Mouse (Mus musculus) hindbrain, embryonic 11.5 days (tissue): ENCODE data around the gene Wscd2. TPM values are rescaled to one million over a fixed set of nuclear protein-coding genes. Genes with fewer than 3 reads are reported as not detected.

Source experiments
- ATAC-seq: fragments of 200-750 bp; cut with Nextera tagmentation; 2 replicates; pipeline ENCODE4 v1.8.0; 2017; ENCODE audit warnings: mild to moderate bottlenecking, moderate TSS enrichment, moderate library complexity; ENCODE audit not compliant: low FRiP score
- DNase-seq: peaks from one replicate; pipeline ENCODE4 v3.0.0-alpha.2; 2015; ENCODE audit warnings: low spot score
- H3K27ac ChIP-seq: fragments of 300-500 bp; sonication (generic); 2 replicates; pipeline ENCODE4 v1.5.1; 2014; ENCODE audit warnings: mild to moderate bottlenecking, low read depth, low read length
- H3K27me3 ChIP-seq: fragments of 300-500 bp; sonication (generic); 2 replicates; pipeline ENCODE4 v1.6.1; 2014; ENCODE audit warnings: mild to moderate bottlenecking, low read length, moderate library complexity, mixed read lengths; ENCODE audit not compliant: control insufficient read depth, insufficient read depth
- H3K36me3 ChIP-seq: fragments of 300-500 bp; sonication (generic); 2 replicates; pipeline ENCODE4 v1.6.1; 2014; ENCODE audit warnings: mild to moderate bottlenecking, low read length, moderate library complexity, mixed read lengths; ENCODE audit not compliant: control insufficient read depth, insufficient read depth
- H3K4me1 ChIP-seq: fragments of 300-500 bp; sonication (generic); replicated peaks from 2 replicates; pipeline ENCODE4 v1.6.1; 2014; ENCODE audit warnings: low read length, mixed read lengths; ENCODE audit not compliant: control insufficient read depth, insufficient read depth
- H3K4me2 ChIP-seq: fragments of 300-500 bp; sonication (generic); replicated peaks from 2 replicates; pipeline ENCODE4 v1.6.1; 2014; ENCODE audit warnings: mild to moderate bottlenecking, low read depth, low read length
- H3K4me3 ChIP-seq: fragments of 300-500 bp; sonication (generic); 2 replicates; pipeline ENCODE4 v1.5.1; 2014; ENCODE audit warnings: low read depth, low read length
- H3K9ac ChIP-seq: fragments of 300-500 bp; sonication (generic); 2 replicates; pipeline ENCODE4 v1.6.1; 2014; ENCODE audit warnings: low read depth, low read length
- H3K9me3 ChIP-seq: fragments of 300-500 bp; sonication (generic); 2 replicates; pipeline ENCODE4 v1.6.1; 2016; ENCODE audit warnings: low read length; ENCODE audit not compliant: control insufficient read depth
- WGBS: fragments of 180-500 bp; shearing (Covaris S2); extraction: QIAGEN DNeasy Blood & Tissue Kit; methylation state at CpG from one replicate; pipeline ENCODE4 v1.1.7; 2014; 5-methylcytosine and 5-hydroxymethylcytosine counted together
- polyA plus RNA-seq: library from polyadenylated mRNA; unstranded; fragments of >200 nt; fragmentation: Nextera tagmentation; extraction: Ambion mirVana; gene quantifications from 2 replicates; pipeline ENCODE4 v1.2.1, GENCODE M21; 2014

The Wscd2 gene
- 7.7 and 8.5 TPM in 2 replicates for polyA plus RNA-seq

DNA sequence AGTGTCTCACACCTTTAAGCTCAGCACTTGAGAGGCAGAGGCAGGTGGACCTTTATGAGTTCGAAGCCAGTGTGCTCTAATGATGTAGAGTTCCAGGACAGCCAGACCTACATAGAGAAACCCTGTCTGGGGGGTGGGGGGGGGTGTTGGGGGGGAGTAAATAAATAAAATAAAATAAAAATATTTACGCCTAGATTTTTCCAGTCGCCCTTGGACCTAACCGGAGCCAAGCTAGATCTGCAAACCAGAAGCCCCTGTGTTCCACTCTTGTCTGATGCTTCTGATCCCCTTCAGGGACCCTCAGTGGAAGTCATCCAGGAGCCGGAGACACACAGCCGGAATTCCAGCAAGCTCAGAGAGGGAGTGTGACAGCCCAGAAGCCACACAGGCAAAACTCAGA, at the start of gene Wscd2:
Gene Wscd2, plus strand, starts transcription at position 301 of the 400 bp plus-strand sequence.
- H3K27ac ChIP-seq: peak within 1 kb of the TSS; percentile 79
- H3K9me3 ChIP-seq: no peaks in the 10 kb centered on the region
- WGBS: 65% methylated on average over 6 of the region's 6 CpGs
- H3K9ac ChIP-seq: peak within 1 kb of the TSS; percentile 77
- H3K36me3 ChIP-seq: no peaks in the 10 kb centered on the region
- H3K4me2 ChIP-seq: peak within 1 kb of the TSS; percentile 94
- H3K4me3 ChIP-seq: peak within 1 kb of the TSS; percentile 57
- H3K27me3 ChIP-seq: peaks cover 6% of the 10 kb centered on the region; the same call in 1 of the 2 replicates
- ATAC-seq (peak; percentile 3; the same call in 1 of the 2 replicates), DNase-seq (no peak)
- peaks cover 2% of the 10 kb centered on the region for H3K4me1 ChIP-seq

DNA sequence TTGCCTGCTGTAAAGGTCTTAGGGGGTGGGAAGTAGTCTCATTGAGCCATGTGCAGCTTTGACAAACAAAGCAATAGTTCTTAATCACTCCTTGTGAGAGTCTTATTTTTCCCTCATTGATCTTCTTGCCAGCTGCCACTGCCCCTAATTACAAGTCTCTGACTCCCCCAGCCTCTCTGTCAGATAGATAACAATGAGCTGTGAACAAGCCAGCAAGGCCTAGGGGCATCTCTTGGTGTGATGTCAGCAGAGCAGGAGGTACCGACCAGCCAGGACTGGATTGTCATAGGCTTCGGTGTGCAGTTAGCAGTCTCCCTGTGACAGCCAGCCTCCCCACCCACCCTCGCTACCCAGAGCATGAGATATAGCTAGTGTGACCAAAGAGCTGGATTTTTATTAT, 48.0 kb upstream of the Wscd2 start:
- Histone ChIP-seq H3K9me3 (no peaks in the 10 kb centered on the region), H3K27ac (0 out of 2 replicates have a peak overlapping the region, but pooled peaks have one; percentile 40), H3K9ac (no peak overlapping the region), H3K4me2 (no peak overlapping the region), H3K36me3 (no peaks in the 10 kb centered on the region), H3K4me1 (no peaks in the 10 kb centered on the region; the same call in 1 of the 2 replicates), H3K27me3 (no peaks in the 10 kb centered on the region), H3K4me3 (no peak overlapping the region)
- DNase-seq (peak; percentile 31), ATAC-seq (0 out of 2 replicates have a peak, but pooled peaks have one; percentile 43)
- WGBS: 65% methylated on average over 3 of the region's 3 CpGs

DNA sequence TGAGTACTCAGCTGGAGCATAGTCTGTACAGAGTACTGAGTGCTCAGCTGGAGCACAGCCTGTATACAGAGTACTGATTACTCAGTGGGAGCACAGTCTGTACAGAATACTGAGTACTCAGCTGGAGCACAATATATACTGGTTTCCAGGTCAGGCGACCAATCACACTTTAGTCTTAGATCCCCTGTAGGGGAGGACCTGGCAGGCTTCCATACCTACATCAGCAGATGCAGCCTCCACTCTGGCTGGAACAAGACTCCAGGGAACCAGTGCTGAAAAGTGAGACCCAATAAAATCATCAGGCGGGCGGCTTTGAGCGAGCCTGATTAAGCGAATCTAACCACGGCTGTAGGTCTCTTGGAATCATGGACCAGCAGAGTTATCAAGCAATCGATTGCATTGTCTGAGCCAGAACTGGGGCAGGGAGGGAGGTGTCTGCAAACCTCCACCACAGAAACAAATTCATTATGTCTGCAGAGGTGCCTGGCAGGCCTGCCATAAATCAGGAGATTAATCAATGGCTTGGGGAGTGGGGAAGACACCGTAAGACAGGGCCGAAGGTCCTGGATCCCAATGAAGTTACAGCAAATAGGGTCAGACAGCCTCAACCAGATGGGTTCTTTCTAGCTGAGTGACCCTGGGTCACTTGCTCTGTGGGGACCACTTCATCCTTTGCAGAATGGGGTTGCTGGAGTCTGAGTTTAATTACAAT, 42.0 kb upstream of the Wscd2 start:
- peak; percentile 49 for DNase-seq
- H3K9me3 ChIP-seq: no peaks in the 10 kb centered on the region
- H3K4me1 ChIP-seq: peaks cover 6% of the 10 kb centered on the region

DNA sequence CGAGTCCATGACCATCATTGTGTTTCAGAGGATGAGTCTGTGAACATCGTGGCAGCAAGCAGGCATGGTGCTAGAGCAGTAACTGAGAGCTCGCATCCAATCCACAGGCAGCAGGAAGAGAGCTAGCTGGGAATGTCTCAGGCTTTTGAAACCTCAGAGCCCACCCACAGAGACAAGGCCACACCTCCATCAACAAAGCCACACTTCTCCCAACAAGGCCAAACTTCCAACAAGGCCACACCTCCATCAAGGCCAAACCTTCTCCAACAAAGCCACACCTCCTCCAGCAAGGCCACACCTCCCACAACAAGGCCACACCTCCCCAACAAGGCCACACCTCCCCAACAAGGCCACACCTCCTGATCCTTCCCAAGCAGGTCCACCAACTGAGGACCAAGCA, 40.8 kb upstream of the Wscd2 start:
- DNase-seq (no peak), ATAC-seq (no peak)
- no peaks in the 10 kb centered on the region for H3K9me3 ChIP-seq
- H3K4me1 ChIP-seq: peaks cover 11% of the 10 kb centered on the region
- no peak overlapping the region for H3K4me3 ChIP-seq
- H3K27ac ChIP-seq: no peak overlapping the region
- H3K9ac ChIP-seq: no peak overlapping the region
- H3K36me3 ChIP-seq: no peaks in the 10 kb centered on the region
- no peaks in the 10 kb centered on the region for H3K27me3 ChIP-seq
- no peak overlapping the region for H3K4me2 ChIP-seq
- 60% methylated on average over 3 of the region's 3 CpGs for WGBS

More for the DNA sequence above, 42.0 kb upstream of the Wscd2 start:
- H3K4me3 ChIP-seq: no peak overlapping the region
- H3K9ac ChIP-seq: no peak overlapping the region
- no peaks in the 10 kb centered on the region for H3K36me3 ChIP-seq
- 39% methylated on average over 9 of the region's 9 CpGs for WGBS
- peak overlapping the region; percentile 64 for H3K27ac ChIP-seq
- no peaks in the 10 kb centered on the region for H3K27me3 ChIP-seq
- no peak overlapping the region for H3K4me2 ChIP-seq
- peak; percentile 74 for ATAC-seq

DNA sequence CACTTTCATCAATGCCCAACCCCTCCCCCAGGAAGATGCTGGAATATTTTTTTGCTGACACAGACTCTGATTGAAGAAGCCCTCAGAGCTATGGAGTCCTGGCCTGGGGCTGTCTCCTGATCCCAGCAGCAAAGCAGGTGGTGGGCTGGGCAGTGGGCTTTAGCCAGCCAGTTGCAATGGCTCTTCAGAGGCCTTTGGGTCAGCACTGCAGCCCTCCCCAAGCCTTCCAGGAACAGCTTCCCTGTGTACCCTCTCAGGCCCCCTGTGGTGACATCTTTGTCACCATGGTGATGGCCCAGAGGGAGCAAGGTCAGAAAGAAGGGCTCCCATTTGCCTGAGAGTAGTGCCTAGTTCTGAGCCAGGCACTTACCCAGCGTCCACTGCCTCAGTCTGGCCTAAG, 37.4 kb upstream of the Wscd2 start:
- Histone ChIP-seq H3K9me3 (no peaks in the 10 kb centered on the region), H3K36me3 (no peaks in the 10 kb centered on the region), H3K4me2 (no peak overlapping the region), H3K4me1 (peaks cover 11% of the 10 kb centered on the region), H3K4me3 (no peak overlapping the region), H3K9ac (no peak overlapping the region), H3K27me3 (no peaks in the 10 kb centered on the region), H3K27ac (peak overlapping the region; percentile 25; the same call in 1 of the 2 replicates)
- DNase-seq (peak; percentile 51), ATAC-seq (no peak)
- WGBS: 0% methylated on average over 1 of the region's 1 CpGs

DNA sequence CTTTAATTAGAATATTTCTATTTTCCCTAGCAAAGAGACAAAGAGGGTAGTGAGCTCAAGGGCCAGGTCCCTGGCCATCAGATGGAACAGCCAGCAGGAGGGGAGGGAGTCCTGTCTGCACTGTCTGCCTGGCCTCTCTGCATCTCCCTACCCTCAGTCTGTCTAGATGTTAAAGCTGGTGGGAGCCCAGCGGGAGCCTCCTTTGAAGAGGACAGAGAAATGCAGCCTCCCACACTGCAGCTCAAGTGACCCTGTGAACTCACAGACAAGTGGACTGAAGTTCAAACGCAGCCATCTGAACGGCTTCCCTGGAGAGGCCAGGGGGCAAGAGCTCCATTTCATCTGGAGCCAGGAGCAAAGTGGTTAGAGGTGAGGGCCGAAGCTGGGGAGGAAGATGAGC, 36.8 kb upstream of the Wscd2 start:
- H3K4me2 ChIP-seq: no peak overlapping the region
- H3K9ac ChIP-seq: no peak overlapping the region
- 5% methylated on average over 4 of the region's 4 CpGs for WGBS
- no peaks in the 10 kb centered on the region for H3K9me3 ChIP-seq
- DNase-seq (peak; percentile 37), ATAC-seq (no peak)
- no peaks in the 10 kb centered on the region for H3K27me3 ChIP-seq
- no peaks in the 10 kb centered on the region for H3K36me3 ChIP-seq
- H3K4me1 ChIP-seq: peaks cover 11% of the 10 kb centered on the region
- H3K27ac ChIP-seq: peak overlapping the region; percentile 25; the same call in 1 of the 2 replicates
- no peak overlapping the region for H3K4me3 ChIP-seq

DNA sequence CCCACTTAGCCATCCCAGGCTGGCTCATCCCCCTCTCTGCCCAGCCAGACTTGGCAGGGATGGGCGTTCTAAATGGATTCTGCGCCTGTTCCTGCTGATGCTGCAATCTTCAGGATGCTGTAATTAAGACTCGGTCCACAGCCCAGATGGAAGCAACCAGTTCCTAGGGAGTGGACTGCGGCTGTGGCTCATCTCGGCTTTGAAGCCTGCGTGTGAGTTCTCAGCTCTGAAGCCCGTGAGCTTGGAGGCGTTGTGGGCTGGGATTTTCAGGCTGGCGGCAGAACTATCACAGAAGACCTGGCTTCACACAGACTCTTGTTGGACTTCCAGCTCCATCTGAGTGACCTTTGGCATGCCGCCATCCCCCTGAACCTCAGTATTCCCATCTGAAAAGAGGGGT, 34.1 kb upstream of the Wscd2 start:
- H3K9me3 ChIP-seq: no peaks in the 10 kb centered on the region
- no peak overlapping the region for H3K9ac ChIP-seq
- DNase-seq (no peak), ATAC-seq (no peak)
- H3K27me3 ChIP-seq: 0 out of 2 replicates have a peak, but pooled peaks cover 2% of the 10 kb centered on the region
- H3K4me2 ChIP-seq: no peak overlapping the region
- WGBS: 88% methylated on average over 10 of the region's 10 CpGs
- H3K4me1 ChIP-seq: peaks cover 11% of the 10 kb centered on the region
- H3K36me3 ChIP-seq: no peaks in the 10 kb centered on the region
- no peak overlapping the region for H3K4me3 ChIP-seq
- H3K27ac ChIP-seq: no peak overlapping the region

DNA sequence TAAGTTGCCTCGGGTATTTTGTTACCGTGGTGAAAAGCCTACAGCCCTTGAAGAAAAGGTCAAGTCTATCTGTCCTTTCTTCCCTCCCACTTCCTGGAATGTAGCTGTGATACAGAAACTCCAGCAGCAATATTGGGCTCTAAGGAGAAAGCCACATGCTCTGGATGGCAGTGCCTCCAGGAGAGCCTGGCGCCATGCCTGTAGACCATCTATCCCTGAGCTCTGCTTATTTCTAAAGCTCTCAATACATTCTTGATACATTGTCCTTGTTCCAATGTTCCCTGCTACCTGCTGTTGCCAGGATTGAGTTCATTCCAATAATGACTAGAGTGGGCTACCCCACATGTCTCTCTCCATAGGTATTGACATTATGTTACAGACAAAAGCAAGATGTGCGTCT, 33.4 kb upstream of the Wscd2 start:
- Histone ChIP-seq H3K27ac (no peak overlapping the region), H3K4me1 (peaks cover 12% of the 10 kb centered on the region), H3K27me3 (0 out of 2 replicates have a peak, but pooled peaks cover 2% of the 10 kb centered on the region), H3K9me3 (no peaks in the 10 kb centered on the region), H3K4me3 (no peak overlapping the region), H3K9ac (no peak overlapping the region), H3K36me3 (no peaks in the 10 kb centered on the region), H3K4me2 (no peak overlapping the region)
- ATAC-seq (no peak), DNase-seq (no peak)
- 87% methylated on average over 4 of the region's 4 CpGs for WGBS

DNA sequence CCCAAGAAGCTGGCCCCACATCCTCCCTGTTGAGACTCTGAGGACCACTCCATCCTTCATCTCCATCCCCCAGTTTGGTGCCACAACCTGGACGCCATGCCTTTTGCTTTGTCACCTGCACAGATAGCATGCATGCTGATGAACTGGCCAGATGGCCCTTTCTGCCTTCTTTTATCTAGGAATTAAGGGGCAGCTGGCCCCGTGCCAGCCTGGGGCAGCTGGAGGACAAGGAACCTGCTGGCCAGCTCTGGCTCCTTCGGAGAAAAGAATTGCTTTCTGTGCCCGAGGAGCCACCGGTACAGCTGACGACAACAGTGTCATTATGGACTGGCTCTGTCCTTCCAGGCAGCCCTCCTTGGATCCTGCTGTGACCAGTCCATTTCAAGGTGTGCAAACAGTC, 32.9 kb upstream of the Wscd2 start:
- H3K4me1 ChIP-seq: peaks cover 15% of the 10 kb centered on the region
- 75% methylated on average over 6 of the region's 6 CpGs for WGBS
- no peak for DNase-seq
- no peaks in the 10 kb centered on the region for H3K9me3 ChIP-seq
- no peak for ATAC-seq
- no peak overlapping the region for H3K9ac ChIP-seq
- peaks cover 2% of the 10 kb centered on the region; the same call in 1 of the 2 replicates for H3K27me3 ChIP-seq
- no peak overlapping the region for H3K4me3 ChIP-seq
- H3K4me2 ChIP-seq: no peak overlapping the region
- no peak overlapping the region for H3K27ac ChIP-seq
- H3K36me3 ChIP-seq: no peaks in the 10 kb centered on the region
